Mouse (Mus musculus) ES-E14 (cell line): ENCODE data around the gene Rpl9. TPM values are rescaled to one million over a fixed set of nuclear protein-coding genes. Genes with fewer than 3 reads are reported as not detected.

Source experiments
- DNase-seq: peaks from one replicate; pipeline ENCODE4 v3.0.0-alpha.2; 2013; ENCODE audit warnings: low read depth, low spot score
- H3K27ac ChIP-seq: 2 replicates; pipeline ENCODE4 v1.5.1; 2012; ENCODE audit warnings: low read depth, mild to moderate bottlenecking, low read length, moderate library complexity, mixed read lengths; ENCODE audit not compliant: poor library complexity, insufficient read depth, severe bottlenecking
- H3K36me3 ChIP-seq: 2 replicates; pipeline ENCODE4 v1.6.1; 2012; ENCODE audit warnings: mild to moderate bottlenecking, low read length, moderate library complexity, mixed read lengths; ENCODE audit not compliant: control insufficient read depth, poor library complexity, insufficient read depth, severe bottlenecking
- H3K4me1 ChIP-seq, 2 experiments: fragments of 150-350 bp in 1 of 2; sonication (generic) in 1 of 2; 2 replicates each; pipeline ENCODE4 v1.6.1; 2012; ENCODE audit warnings: low read length in 2 of 2, mild to moderate bottlenecking in 1 of 2, mixed read lengths in 1 of 2; ENCODE audit not compliant: control insufficient read depth in 2 of 2, insufficient read depth in 2 of 2, poor library complexity in 1 of 2
- H3K4me3 ChIP-seq, 2 experiments: fragments of 150-350 bp in 1 of 2; sonication (generic) in 1 of 2; 2 replicates each; pipeline ENCODE4 v1.5.1; 2012; ENCODE audit warnings: low read length in 2 of 2, low read depth in 1 of 2, mild to moderate bottlenecking in 1 of 2, mixed read lengths in 1 of 2; ENCODE audit not compliant: insufficient read depth in 1 of 2, poor library complexity in 1 of 2, severe bottlenecking in 1 of 2
- H3K9ac ChIP-seq: 2 replicates; pipeline ENCODE4 v1.6.1; 2012; ENCODE audit warnings: low read depth, mild to moderate bottlenecking, low read length, mixed read lengths; ENCODE audit not compliant: poor library complexity, insufficient read depth, severe bottlenecking
- H3K9me3 ChIP-seq: fragments of 150-350 bp; sonication (generic); 2 replicates; pipeline ENCODE4 v1.6.1; 2012; ENCODE audit warnings: low read depth, mild to moderate bottlenecking, low read length; ENCODE audit not compliant: control insufficient read depth, insufficient read depth
- CHD2 ChIP-seq: IDR thresholded peaks from 2 replicates; pipeline ENCODE4 v1.6.1; 2014; ENCODE audit warnings: mild to moderate bottlenecking, low read depth, low read length, inconsistent platforms
- HCFC1 ChIP-seq: IDR thresholded peaks from 2 replicates; pipeline ENCODE4 v1.6.1; 2012; ENCODE audit warnings: low read length, inconsistent platforms, borderline replicate concordance; ENCODE audit not compliant: insufficient read depth
- MAFK ChIP-seq: IDR thresholded peaks from 2 replicates; pipeline ENCODE4 v1.6.1; 2014; ENCODE audit warnings: mild to moderate bottlenecking, low read depth, low read length, inconsistent platforms; ENCODE audit not compliant: insufficient read depth
- ZC3H11A ChIP-seq: IDR thresholded peaks from 2 replicates; pipeline ENCODE4 v1.6.1; 2012; ENCODE audit warnings: low read depth, mild to moderate bottlenecking, inconsistent platforms, low read length, borderline replicate concordance
- ZNF384 ChIP-seq: IDR thresholded peaks from 2 replicates; pipeline ENCODE4 v1.6.1; 2012; ENCODE audit warnings: low read depth, low read length, inconsistent platforms
- in situ Hi-C, 2 experiments: fragments of 600-800 bp; cut with MboI; formaldehyde crosslinking; loops; one replicate each; pipeline ENCODE4 v1.15.1; 2025; ENCODE audit warnings: low sequenced_read_pairs in 2 of 2, inconsistent platforms in 1 of 2; ENCODE audit not compliant: unreplicated experiment in 2 of 2
- total RNA-seq: library from RNA; depleted of rRNA; stranded (reverse); fragments of 300-350 nt; gene quantifications from 2 replicates; pipeline ENCODE4 v1.2.3, GENCODE M21; 2012

The Rpl9 gene
- total RNA-seq, 1 experiment = 1,957 TPM

DNA sequence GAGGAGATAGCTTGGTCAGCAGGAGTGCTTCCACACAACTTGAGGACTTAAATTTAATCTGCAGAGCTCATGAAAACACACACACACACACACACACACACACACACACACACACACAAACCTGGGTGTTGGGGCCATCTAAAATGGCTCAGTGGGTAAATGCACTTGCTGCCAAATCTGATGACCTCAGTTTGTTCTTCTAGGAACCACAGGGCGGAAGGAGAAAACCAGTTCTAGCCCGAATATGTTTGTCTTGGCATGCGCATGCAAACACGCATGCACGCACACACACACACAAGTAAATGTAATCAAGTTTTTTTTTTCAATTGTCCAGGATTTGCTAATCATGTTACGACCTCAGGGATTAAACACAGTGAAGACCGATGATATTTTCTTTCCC, 19.7 kb downstream of the Rpl9 start:
- H3K36me3 ChIP-seq = no peaks in the 10 kb centered on the region
- TF ChIP-seq MAFK = no peak
- H3K9me3 ChIP-seq = no peaks in the 10 kb centered on the region
- no peak overlapping the region for H3K27ac ChIP-seq
- H3K4me1 ChIP-seq = peaks cover 3 to 6% of the 10 kb centered on the region in 2 experiments
- H3K9ac ChIP-seq = no peak overlapping the region
- H3K4me3 ChIP-seq = 0 out of 4 replicates have a peak overlapping the region, but pooled peaks of 1 of the 2 experiments have one; percentile 8
- in situ Hi-C loops = no loop called here
- no peak for DNase-seq

DNA sequence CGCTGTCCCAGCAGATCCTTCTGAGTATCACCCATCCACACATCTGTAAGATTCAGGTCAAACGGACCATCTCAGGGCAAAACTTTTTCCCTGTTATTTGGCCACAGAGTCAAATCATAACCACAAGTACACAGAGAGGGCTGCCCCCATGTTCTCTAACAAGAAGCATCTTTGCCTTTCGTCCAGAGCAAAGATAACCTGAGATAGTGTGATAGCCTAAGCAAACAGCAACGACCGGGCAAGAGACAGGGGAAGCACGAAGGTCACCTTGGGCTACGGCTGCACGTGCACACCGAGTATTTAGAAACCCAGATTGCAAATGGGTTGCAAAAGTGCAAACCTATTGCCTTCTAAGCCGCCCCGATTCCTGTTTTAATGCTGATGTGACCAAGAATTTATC, 23.4 kb downstream of the Rpl9 start:
- H3K4me3 ChIP-seq = no peak overlapping the region
- in situ Hi-C loops = no loop called here
- no peak overlapping the region for H3K9ac ChIP-seq
- no peaks in the 10 kb centered on the region for H3K9me3 ChIP-seq
- H3K4me1 ChIP-seq = peaks cover 3 to 6% of the 10 kb centered on the region in 2 experiments
- no peak overlapping the region for H3K27ac ChIP-seq
- no peak for TF ChIP-seq ZC3H11A
- no peak for TF ChIP-seq HCFC1
- no peak for TF ChIP-seq CHD2
- TF ChIP-seq ZNF384 = no peak
- TF ChIP-seq MAFK = no peak
- H3K36me3 ChIP-seq = no peaks in the 10 kb centered on the region
- DNase-seq = no peak

DNA sequence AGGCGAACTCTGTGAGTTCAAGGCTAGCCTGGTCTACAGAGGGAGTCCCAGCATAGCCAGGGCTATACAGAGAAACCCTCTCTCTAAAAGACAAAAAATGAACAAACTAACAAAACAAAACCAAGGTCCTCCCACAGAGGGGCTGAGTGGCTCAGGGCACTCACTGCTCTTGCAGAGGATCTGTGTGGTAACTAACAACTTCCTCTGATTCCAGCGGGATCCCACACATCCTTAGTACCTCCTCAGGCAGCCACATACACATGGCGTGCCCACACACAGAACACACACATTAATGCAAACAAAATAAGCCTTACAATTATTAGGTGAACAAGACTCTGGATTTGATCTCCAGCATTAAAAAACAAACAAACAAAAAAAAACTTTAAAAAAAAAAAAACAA, 33.5 kb downstream of the Rpl9 start:
- no peak for TF ChIP-seq MAFK
- TF ChIP-seq ZC3H11A = no peak
- no peak for TF ChIP-seq HCFC1
- TF ChIP-seq ZNF384 = no peak
- TF ChIP-seq CHD2 = no peak
- DNase-seq = no peak
- H3K27ac ChIP-seq = no peak overlapping the region
- in situ Hi-C loops = no loop called here
- H3K9me3 ChIP-seq = no peaks in the 10 kb centered on the region
- H3K4me1 ChIP-seq = peaks cover 0 to 4% of the 10 kb centered on the region in 2 experiments; a peak in 1 of 4 replicates
- no peak overlapping the region for H3K4me3 ChIP-seq
- H3K36me3 ChIP-seq = no peaks in the 10 kb centered on the region
- H3K9ac ChIP-seq = no peak overlapping the region

- Histone ChIP-seq H3K9ac (no peak overlapping the region), H3K9me3 (no peaks in the 10 kb centered on the region), H3K27ac (no peak overlapping the region), H3K36me3 (no peaks in the 10 kb centered on the region), H3K4me1 (peaks cover 0 to 4% of the 10 kb centered on the region in 2 experiments; a peak in 1 of 4 replicates), H3K4me3 (no peak overlapping the region)
- DNase-seq = no peak
- TF ChIP-seq ZNF384 = no peak
- no peak for TF ChIP-seq ZC3H11A
- TF ChIP-seq HCFC1 = no peak
- no peak for TF ChIP-seq MAFK
- TF ChIP-seq CHD2 = no peak
- in situ Hi-C loops = no loop called here
These were observed 34.4 kb downstream of the Rpl9 start for GRCm38 (mm10) chr5:65356851-65357250.

- no peaks in the 10 kb centered on the region for H3K9me3 ChIP-seq
- DNase-seq = peak; percentile 60
- no peak overlapping the region for H3K9ac ChIP-seq
- in situ Hi-C loops = no loop called here
- no peaks in the 10 kb centered on the region for H3K36me3 ChIP-seq
- no peak overlapping the region for H3K4me3 ChIP-seq
- TF ChIP-seq ZC3H11A (no peak), CHD2 (no peak), HCFC1 (no peak), MAFK (no peak), ZNF384 (no peak)
- no peak overlapping the region for H3K27ac ChIP-seq
- H3K4me1 ChIP-seq = peaks cover 0 to 4% of the 10 kb centered on the region in 2 experiments; a peak in 1 of 4 replicates
These were observed 36.3 kb downstream of the Rpl9 start for GRCm38 (mm10) chr5:65354985-65355384.
